Mouse (Mus musculus) G1E (cell line): ENCODE results near the gene Hrh2.

Experiments
- CTCF ChIP-seq: IDR thresholded peaks from 2 replicates; pipeline ENCODE4 v1.5.1; 2012; ENCODE audit warnings: low read depth, low read length, inconsistent platforms, mixed read lengths
- GATA1 ChIP-seq: IDR thresholded peaks from 2 replicates; pipeline ENCODE4 v1.6.1; 2012; ENCODE audit warnings: borderline replicate concordance, low read length, inconsistent platforms, mixed read lengths
- GATA2 ChIP-seq: IDR thresholded peaks from 2 replicates; pipeline ENCODE4 v1.6.1; 2012; ENCODE audit warnings: low read depth, low read length, inconsistent platforms, borderline replicate concordance
- POLR2AphosphoS5 ChIP-seq: IDR thresholded peaks from 2 replicates; pipeline ENCODE4 v1.6.1; 2012; ENCODE audit warnings: low read depth, low read length, inconsistent platforms; ENCODE audit not compliant: insufficient replicate concordance
- TAL1 ChIP-seq: conservative IDR thresholded peaks from 2 replicates; pipeline ENCODE4 v1.6.1; 2012; ENCODE audit warnings: low read depth, low read length, inconsistent platforms, mixed read lengths

DNA sequence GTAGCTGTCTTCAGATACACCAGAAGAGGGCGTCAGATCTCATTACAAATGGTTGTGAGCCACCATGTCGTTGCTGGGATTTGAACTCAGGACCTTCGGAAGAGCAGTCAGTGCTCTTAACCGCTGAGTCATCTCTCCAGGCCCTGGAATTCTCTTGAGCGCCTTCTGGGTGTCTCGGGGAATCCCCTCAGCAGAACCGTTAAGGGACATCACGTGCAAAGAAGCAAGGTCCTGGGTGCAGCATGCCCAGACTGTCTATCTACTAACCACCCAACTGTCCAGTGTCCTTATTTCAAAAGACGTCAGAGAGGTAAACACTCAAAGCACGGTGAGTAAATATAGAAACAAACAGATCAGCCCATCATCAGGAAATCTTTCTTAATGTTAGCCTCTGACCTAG, 27.5 kb upstream of the Hrh2 start:
- no peak for TF ChIP-seq CTCF
- TF ChIP-seq GATA1, result no peak
- no peak for TF ChIP-seq TAL1
- no peak for TF ChIP-seq POLR2AphosphoS5
- TF ChIP-seq GATA2, result no peak
